Mouse (Mus musculus): ENCODE results near the gene Eif4g3.

GRCm38 (mm10) chr4:138074896-138075584 is 82.2 kb downstream of the Eif4g3 start:
- no peak for TF ChIP-seq CTCF (IDR thresholded peaks at IDR 0.05; ENCODE audit: control insufficient read depth, insufficient read depth, insufficient replicate concordance, low read depth, low read length)
- TF ChIP-seq POLR2A (IDR thresholded peaks at IDR 0.05; ENCODE audit: control insufficient read depth, low read depth, low read length), result no peak
